Mouse (Mus musculus): ENCODE data around the gene Fam185a. TPM values are rescaled to one million over a fixed set of nuclear protein-coding genes. Genes with fewer than 3 reads are reported as not detected.

The Fam185a gene
- total RNA-seq (2021): 10 to 100 TPM; 12.7 to 12.9 TPM
- long read RNA-seq, transcript Fam185a-201 (8 exons, 3,027 nt): major isoform, 13 of 14 reads
- long read RNA-seq, partial matches to known transcripts: 1 of 14 reads
- long read RNA-seq, other reads (novel, unspliced or antisense): 0 of 14 reads

GRCm38 (mm10) chr5:21424614-21425602 lies at the start of gene Fam185a, which contains the start of gene Ccdc146:
Gene Fam185a (plus strand): TSS chr5:21424958.
Gene Ccdc146 (minus strand): TSS chr5:21424677.
- peak; percentile 83 to 87 for DNase-seq (ENCODE audit: low spot score in 2 of 2)

- DNase-seq (ENCODE audit: low spot score in 2 of 2): no peak
These were observed 47.8 kb upstream of the Fam185a start for GRCm38 (mm10) chr5:21376935-21377334.

GRCm38 (mm10) chr5:21378397-21378796 lies 46.4 kb upstream of the Fam185a start:
- DNase-seq (ENCODE audit: low spot score in 2 of 2): no peak

- no peak for DNase-seq (ENCODE audit: low spot score in 2 of 2)
These were observed 42.8 kb upstream of the Fam185a start for GRCm38 (mm10) chr5:21381986-21382385.

- DNase-seq (ENCODE audit: low spot score in 2 of 2): no peak
These were observed 42.1 kb upstream of the Fam185a start for GRCm38 (mm10) chr5:21382678-21383077.

- DNase-seq (ENCODE audit: low spot score in 2 of 2): peak in 1 of 2 experiments; percentile 18
These were observed 41.1 kb upstream of the Fam185a start for GRCm38 (mm10) chr5:21383392-21384251.

- DNase-seq (ENCODE audit: low spot score in 2 of 2): no peak
These were observed 40.4 kb upstream of the Fam185a start for GRCm38 (mm10) chr5:21384252-21384960.

GRCm38 (mm10) chr5:21384976-21385375 lies 39.8 kb upstream of the Fam185a start:
- no peak for DNase-seq (ENCODE audit: low spot score in 2 of 2)

GRCm38 (mm10) chr5:21386432-21386831 lies 38.3 kb upstream of the Fam185a start:
- no peak for DNase-seq (ENCODE audit: low spot score in 2 of 2)

- no peak for DNase-seq (ENCODE audit: low spot score in 2 of 2)
These were observed 37.4 kb upstream of the Fam185a start for GRCm38 (mm10) chr5:21387340-21387739.

- DNase-seq (ENCODE audit: low spot score in 2 of 2): no peak
These were observed 35.9 kb upstream of the Fam185a start for GRCm38 (mm10) chr5:21388855-21389254.

- no peak for DNase-seq (ENCODE audit: low spot score in 2 of 2)
These were observed 33.0 kb upstream of the Fam185a start for GRCm38 (mm10) chr5:21391616-21392384.

- DNase-seq (ENCODE audit: low spot score in 2 of 2): no peak
These were observed 30.2 kb upstream of the Fam185a start for GRCm38 (mm10) chr5:21394562-21394961.

- DNase-seq (ENCODE audit: low spot score in 2 of 2): no peak
These were observed 29.4 kb upstream of the Fam185a start for GRCm38 (mm10) chr5:21395205-21395840.

GRCm38 (mm10) chr5:21411261-21411666 lies 13.5 kb upstream of the Fam185a start:
- no peak for DNase-seq (ENCODE audit: low spot score in 2 of 2)

GRCm38 (mm10) chr5:21412056-21412455 lies 12.7 kb upstream of the Fam185a start:
- DNase-seq (ENCODE audit: low spot score in 2 of 2): no peak

- DNase-seq (ENCODE audit: low spot score in 2 of 2): no peak
These were observed 11.4 kb upstream of the Fam185a start for GRCm38 (mm10) chr5:21413322-21413721.

- DNase-seq (ENCODE audit: low spot score in 2 of 2): no peak
These were observed 10.5 kb upstream of the Fam185a start for GRCm38 (mm10) chr5:21414116-21414820.

GRCm38 (mm10) chr5:21418613-21419012 lies 6.1 kb upstream of the Fam185a start:
- DNase-seq (ENCODE audit: low spot score in 2 of 2): no peak
